Mouse (Mus musculus): ENCODE measurements around the gene Foxl1.

Foxl1 gene

DNA sequence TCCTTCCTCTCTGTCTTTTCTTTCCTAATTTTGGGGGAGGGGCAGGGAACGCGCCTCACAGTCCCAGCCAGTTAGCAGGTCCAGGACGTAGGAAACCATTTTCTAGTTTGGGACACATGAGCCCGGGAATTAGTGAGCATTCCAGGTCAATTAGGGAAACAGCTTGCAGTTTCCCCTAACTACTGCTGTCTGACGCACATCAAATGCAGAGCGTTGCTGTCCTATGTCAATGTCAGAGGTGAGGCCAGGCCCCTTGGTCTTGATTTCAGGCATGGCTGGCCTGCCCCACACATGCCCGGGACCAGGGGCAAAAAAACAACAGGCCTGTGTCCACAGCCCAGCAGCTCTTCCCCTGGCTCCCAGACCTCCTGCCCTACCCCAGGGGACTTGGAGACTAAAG is 42.4 kb downstream of the Foxl1 start:
- peak; percentile 54 for DNase-seq (ENCODE audit: low spot score)

DNA sequence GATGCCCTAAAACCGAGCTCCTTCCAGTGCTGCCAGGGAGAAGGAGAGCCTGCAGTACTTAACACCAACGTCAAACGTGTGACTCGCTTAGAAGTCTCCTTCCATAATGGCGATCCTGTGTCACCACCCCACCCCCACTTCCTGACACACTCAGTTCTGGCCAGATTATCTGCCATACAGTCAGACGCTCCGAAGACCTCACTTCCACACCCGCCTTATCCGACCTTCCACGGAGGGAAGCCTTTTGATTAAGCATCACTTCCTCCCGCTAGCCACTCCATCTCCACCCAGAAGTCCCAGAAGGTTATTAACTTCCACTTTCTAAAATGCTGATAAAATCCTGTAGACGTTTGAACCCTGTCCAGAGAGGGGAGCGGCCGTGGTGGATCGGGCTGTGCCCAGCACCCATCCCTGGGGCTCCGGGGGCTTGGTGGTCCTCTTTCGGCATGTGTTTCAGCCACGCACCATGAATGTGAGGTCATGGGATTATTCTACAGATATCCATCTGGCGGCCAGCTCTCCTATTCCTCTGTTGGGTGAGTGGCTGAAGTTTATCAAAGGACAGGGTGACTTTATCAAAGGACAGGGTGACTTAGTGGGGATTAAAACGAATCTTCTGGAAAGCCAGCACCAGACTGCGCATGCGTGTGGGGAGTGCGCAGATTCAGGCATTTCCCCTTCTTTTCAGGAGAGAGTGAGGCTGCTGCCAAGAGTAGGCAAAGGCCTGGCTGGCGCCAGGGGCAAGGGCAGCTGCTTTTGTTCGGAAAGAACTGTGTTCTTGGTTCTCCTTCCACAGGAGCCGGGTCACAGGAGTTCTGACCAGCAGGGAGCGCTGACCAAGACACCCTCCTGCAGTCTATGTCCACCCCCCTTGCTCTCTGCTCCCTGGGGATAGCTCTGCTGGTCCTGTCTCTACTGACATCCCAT is 43.1 kb downstream of the Foxl1 start:
- peak; percentile 32 for DNase-seq (ENCODE audit: low spot score)

DNA sequence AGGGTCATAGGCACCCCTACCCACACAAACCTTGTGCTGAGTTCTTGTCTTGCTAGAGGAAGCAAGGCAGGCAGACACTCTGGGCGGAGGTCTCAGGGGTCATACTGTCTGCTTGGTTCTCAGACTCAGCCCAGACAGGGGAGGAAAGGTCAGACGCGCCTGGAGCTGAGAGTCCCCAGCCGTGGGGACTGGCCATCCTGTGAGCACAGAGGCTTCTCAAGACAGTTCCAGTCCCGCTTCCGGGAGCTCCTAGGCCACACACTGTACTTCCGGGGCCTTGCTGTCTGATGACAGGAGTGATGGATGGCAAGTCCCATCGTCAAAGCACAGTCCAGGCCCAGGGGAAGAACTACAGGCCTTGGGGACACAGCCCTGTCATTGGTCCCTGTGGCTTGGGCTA is 44.8 kb downstream of the Foxl1 start:
- DNase-seq (ENCODE audit: low spot score): no peak

DNA sequence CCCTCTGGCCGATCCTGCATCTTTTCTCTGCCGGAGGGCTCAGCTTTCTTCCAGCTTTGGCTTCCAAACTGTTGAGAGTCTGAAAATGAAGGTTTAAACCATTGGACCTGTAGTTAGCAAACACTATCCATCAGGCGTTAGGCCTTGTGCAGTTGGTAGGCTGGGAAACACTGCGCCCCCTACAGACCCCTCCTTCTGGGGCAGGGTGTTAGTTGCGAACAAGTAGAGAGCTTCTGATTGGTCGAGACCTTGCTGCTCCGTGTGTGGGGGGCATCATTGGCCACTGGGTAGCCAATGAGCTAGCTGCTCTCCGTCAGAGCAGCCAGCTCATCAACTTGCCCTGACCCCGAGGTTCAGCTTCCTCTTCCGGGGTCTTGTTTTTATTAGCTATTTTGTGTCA is 46.4 kb downstream of the Foxl1 start:
- peak; percentile 70 for DNase-seq (ENCODE audit: low spot score)

DNA sequence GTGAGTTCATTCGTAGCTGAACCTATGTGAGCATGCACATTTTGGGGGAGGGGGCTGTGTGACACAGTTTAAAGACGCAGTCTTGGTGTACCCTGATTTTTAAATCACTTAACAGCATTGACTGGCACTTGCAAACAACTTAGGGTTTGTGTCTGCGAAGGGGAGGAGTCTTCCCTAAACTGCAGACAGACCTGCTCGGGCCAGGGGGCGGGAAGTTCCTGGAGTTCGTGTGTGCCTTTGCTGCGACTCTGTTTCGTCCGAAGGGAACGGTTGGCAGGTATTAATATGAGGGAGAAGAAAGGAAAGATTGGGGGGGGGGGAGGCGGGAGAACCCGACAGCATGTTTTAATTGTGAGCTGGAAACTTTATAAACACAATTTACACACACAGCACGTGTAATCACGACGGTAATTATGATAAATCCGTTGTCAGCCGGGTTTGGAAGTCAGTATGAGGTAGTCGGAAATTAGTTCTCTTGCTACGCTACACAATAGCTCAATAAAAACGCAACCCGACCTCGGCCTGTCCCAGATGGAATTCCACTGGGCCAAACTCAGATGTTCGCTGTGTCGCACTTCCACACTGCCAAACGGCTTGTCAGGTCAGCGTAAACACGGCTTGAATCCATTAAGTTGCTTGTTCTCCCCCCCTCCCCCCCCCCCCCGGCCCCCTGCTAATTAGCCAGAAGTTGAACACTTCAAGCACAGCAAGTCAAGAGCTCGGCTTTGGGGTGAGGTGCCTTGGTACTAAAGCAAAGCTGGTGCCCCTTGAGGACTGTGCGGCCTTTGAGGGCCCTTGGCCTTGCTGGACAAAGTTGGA is 47.2 kb downstream of the Foxl1 start:
- peak; percentile 71 for DNase-seq (ENCODE audit: low spot score)

DNA sequence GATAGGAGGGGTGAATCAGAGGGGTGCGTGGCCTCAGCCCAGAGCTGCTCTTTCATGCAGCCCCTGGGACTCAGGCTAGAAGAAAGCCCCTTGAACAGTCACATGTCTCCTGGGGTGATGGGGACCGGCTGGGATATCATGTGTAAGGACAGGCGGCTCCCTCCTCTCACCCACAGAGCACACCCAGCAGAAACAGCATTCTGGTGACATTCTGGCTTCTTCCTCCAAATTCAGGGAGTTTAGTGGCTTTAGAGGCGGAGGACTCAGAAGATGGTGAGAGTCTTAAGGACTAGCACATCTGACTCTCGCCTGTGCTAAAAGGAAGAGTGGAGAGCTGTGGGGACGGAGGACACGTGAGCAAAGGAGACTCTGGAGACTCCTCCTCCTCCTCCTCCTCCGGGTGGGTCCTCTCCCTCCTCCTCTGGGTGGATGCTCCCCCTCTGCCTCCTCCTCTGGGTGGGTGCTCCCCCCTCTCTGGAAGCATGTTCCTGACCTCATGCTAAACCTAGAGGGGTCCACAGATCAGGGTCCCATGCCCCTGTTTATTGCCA is 47.9 kb downstream of the Foxl1 start:
- DNase-seq (ENCODE audit: low spot score): no peak

DNA sequence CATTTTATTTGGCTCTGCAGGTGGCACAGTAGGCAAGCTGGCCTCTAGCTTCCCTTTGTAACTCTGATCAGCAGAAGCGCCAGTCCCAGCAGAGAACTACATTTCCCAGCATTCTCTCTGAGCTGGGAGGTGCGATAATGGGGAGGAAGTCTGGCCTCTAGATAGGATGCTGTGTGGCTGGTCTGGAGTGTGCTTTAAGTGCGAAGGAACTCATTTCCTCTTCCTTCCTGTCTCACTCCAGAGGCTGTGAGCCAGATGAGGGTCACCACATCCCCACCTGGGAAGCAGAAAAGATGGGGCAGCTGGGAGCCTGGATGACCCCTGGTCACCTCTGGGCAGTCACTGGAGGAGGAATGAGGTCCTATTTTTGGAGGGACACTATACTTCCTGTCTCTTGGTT is 48.6 kb downstream of the Foxl1 start:
- peak; percentile 73 for DNase-seq (ENCODE audit: low spot score)
